Mouse (Mus musculus): ENCODE measurements around the gene Plekhj1.

The Plekhj1 gene

GRCm38 (mm10) chr10:80777123-80777522, 21.3 kb downstream of the Plekhj1 start:
- DNase-seq (ENCODE audit: low spot score), result no peak

- no peak for DNase-seq (ENCODE audit: low spot score)
Measured at GRCm38 (mm10) chr10:80776358-80776869, 22.0 kb downstream of the Plekhj1 start.

GRCm38 (mm10) chr10:80775731-80776130, 22.7 kb downstream of the Plekhj1 start:
- DNase-seq (ENCODE audit: low spot score), result no peak

- no peak for DNase-seq (ENCODE audit: low spot score)
Measured at GRCm38 (mm10) chr10:80774981-80775380, 23.4 kb downstream of the Plekhj1 start.

GRCm38 (mm10) chr10:80774549-80774948, 23.9 kb downstream of the Plekhj1 start:
- DNase-seq (ENCODE audit: low spot score), result peak; percentile 92

GRCm38 (mm10) chr10:80773816-80774215, 24.6 kb downstream of the Plekhj1 start:
- DNase-seq (ENCODE audit: low spot score), result no peak

GRCm38 (mm10) chr10:80768365-80768764, 30.1 kb downstream of the Plekhj1 start:
- no peak for DNase-seq (ENCODE audit: low spot score)

GRCm38 (mm10) chr10:80766161-80766815, 32.1 kb downstream of the Plekhj1 start:
- DNase-seq (ENCODE audit: low spot score), result no peak

- no peak for DNase-seq (ENCODE audit: low spot score)
Measured at GRCm38 (mm10) chr10:80765746-80766145, 32.7 kb downstream of the Plekhj1 start.

- no peak for DNase-seq (ENCODE audit: low spot score)
Measured at GRCm38 (mm10) chr10:80763502-80763901, 34.9 kb downstream of the Plekhj1 start.

- no peak for DNase-seq (ENCODE audit: low spot score)
Measured at GRCm38 (mm10) chr10:80761821-80762220, 36.6 kb downstream of the Plekhj1 start.

- no peak for DNase-seq (ENCODE audit: low spot score)
Measured at GRCm38 (mm10) chr10:80760596-80761524, 37.6 kb downstream of the Plekhj1 start.

GRCm38 (mm10) chr10:80758651-80759050, 39.8 kb downstream of the Plekhj1 start:
- no peak for DNase-seq (ENCODE audit: low spot score)

- DNase-seq (ENCODE audit: low spot score), result peak; percentile 79
Measured at GRCm38 (mm10) chr10:80757717-80758116, 40.7 kb downstream of the Plekhj1 start.

GRCm38 (mm10) chr10:80756967-80757366, 41.5 kb downstream of the Plekhj1 start:
- DNase-seq (ENCODE audit: low spot score), result no peak

GRCm38 (mm10) chr10:80756509-80756908, 41.9 kb downstream of the Plekhj1 start:
- no peak for DNase-seq (ENCODE audit: low spot score)

GRCm38 (mm10) chr10:80756099-80756498, 42.3 kb downstream of the Plekhj1 start:
- DNase-seq (ENCODE audit: low spot score), result no peak

GRCm38 (mm10) chr10:80755291-80756015, 43.0 kb downstream of the Plekhj1 start:
- no peak for DNase-seq (ENCODE audit: low spot score)

GRCm38 (mm10) chr10:80754594-80755290, 43.7 kb downstream of the Plekhj1 start, which contains the start of gene Dot1l:
Gene Dot1l (plus strand): TSS chr10:80755206.
- peak; percentile 97 for DNase-seq (ENCODE audit: low spot score)

- DNase-seq (ENCODE audit: low spot score), result no peak
Measured at GRCm38 (mm10) chr10:80752079-80752625, 46.3 kb downstream of the Plekhj1 start.

GRCm38 (mm10) chr10:80751188-80751832, 47.1 kb downstream of the Plekhj1 start:
- DNase-seq (ENCODE audit: low spot score), result peak; percentile 63

All from layer of hippocampus, adult 11-12 months (tissue).